Mouse (Mus musculus) liver, adult 2 months (tissue): ENCODE results near the gene Dgki. TPM values are rescaled to one million over a fixed set of nuclear protein-coding genes. Genes with fewer than 3 reads are reported as not detected.

ENCODE experiments used
- DNase-seq: peaks from one replicate; pipeline ENCODE4 v3.0.0-alpha.2; 2011; ENCODE audit warnings: low read depth, low spot score; ENCODE audit errors: extremely low read depth
- H3K27ac ChIP-seq: fragments of 200-500 bp; replicated peaks from 2 replicates; pipeline ENCODE4 v1.5.1; 2012; ENCODE audit warnings: low read depth, mild to moderate bottlenecking, control low read depth, inconsistent platforms, low read length; ENCODE audit not compliant: insufficient read depth
- H3K27me3 ChIP-seq: fragments of 200-500 bp; 2 replicates; pipeline ENCODE4 v1.6.1; 2012; ENCODE audit warnings: mild to moderate bottlenecking, moderate library complexity, low read length, inconsistent platforms; ENCODE audit not compliant: control insufficient read depth, insufficient read depth
- H3K36me3 ChIP-seq: fragments of 200-500 bp; 2 replicates; pipeline ENCODE4 v1.6.1; 2012; ENCODE audit warnings: low read length, inconsistent platforms; ENCODE audit not compliant: control insufficient read depth, insufficient read depth
- H3K4me1 ChIP-seq: fragments of 200-500 bp; 2 replicates; pipeline ENCODE4 v1.6.1; 2011; ENCODE audit warnings: low read length; ENCODE audit not compliant: control insufficient read depth, insufficient read depth
- H3K4me3 ChIP-seq: fragments of 200-500 bp; 2 replicates; pipeline ENCODE4 v1.5.1; 2011; ENCODE audit warnings: low read depth, mild to moderate bottlenecking, control low read depth, low read length, moderate library complexity; ENCODE audit not compliant: insufficient read depth
- H3K79me2 ChIP-seq: fragments of 200-500 bp; 2 replicates; pipeline ENCODE4 v1.6.1; 2012; ENCODE audit warnings: inconsistent platforms, mild to moderate bottlenecking, low read length, moderate library complexity; ENCODE audit not compliant: control insufficient read depth, insufficient read depth
- H3K9ac ChIP-seq: fragments of 200-500 bp; 2 replicates; pipeline ENCODE4 v1.6.1; 2012; ENCODE audit warnings: low read depth, mild to moderate bottlenecking, control low read depth, inconsistent platforms, low read length
- CTCF ChIP-seq: fragments of 200-500 bp; IDR thresholded peaks from 2 replicates; pipeline ENCODE4 v1.5.1; 2011; ENCODE audit warnings: low read depth, low read length, control low read depth
- POLR2A ChIP-seq: fragments of 200-500 bp; IDR thresholded peaks from 2 replicates; pipeline ENCODE4 v1.6.1; 2011; ENCODE audit warnings: low read length, control low read depth; ENCODE audit not compliant: insufficient read depth; ENCODE audit errors: extremely low read depth
- WGBS: fragments of 180-500 bp; shearing (Covaris S2); methylation state at CpG from one replicate; pipeline ENCODE4 v1.1.7; 2018; 5-methylcytosine and 5-hydroxymethylcytosine counted together
- polyA plus RNA-seq: library from polyadenylated mRNA; depleted of rRNA; stranded (reverse); fragments of >200 nt; gene quantifications from 2 replicates; pipeline ENCODE4 v1.2.3, GENCODE M21; 2012; rRNA removed
- total RNA-seq: library from RNA; depleted of rRNA; stranded (reverse); fragments of >200 nt; gene quantifications from 2 replicates; pipeline ENCODE4 v1.2.3, GENCODE M21; 2014; rRNA removed

The Dgki gene
- total RNA-seq (0.09 and 0.40 TPM in 2 replicates), polyA plus RNA-seq (not detected in 2 replicates)

- Histone ChIP-seq H3K4me3 (peak within 1 kb of the TSS; percentile 1; the same call in 1 of the 2 replicates), H3K79me2 (no peaks in the 10 kb centered on the region), H3K9ac (no peak within 1 kb of the TSS), H3K4me1 (no peaks in the 10 kb centered on the region), H3K27ac (no peak within 1 kb of the TSS), H3K27me3 (peaks cover 19% of the 10 kb centered on the region), H3K36me3 (no peaks in the 10 kb centered on the region)
- TF ChIP-seq CTCF (no peak), POLR2A (no peak)
- 3% methylated on average over 65 of the region's 65 CpGs for WGBS
- no peak for DNase-seq
Observed at GRCm38 (mm10) chr6:37299562-37300390, at the start of gene Dgki. Gene Dgki, minus strand, starts transcription at chr6:37300184.

DNA sequence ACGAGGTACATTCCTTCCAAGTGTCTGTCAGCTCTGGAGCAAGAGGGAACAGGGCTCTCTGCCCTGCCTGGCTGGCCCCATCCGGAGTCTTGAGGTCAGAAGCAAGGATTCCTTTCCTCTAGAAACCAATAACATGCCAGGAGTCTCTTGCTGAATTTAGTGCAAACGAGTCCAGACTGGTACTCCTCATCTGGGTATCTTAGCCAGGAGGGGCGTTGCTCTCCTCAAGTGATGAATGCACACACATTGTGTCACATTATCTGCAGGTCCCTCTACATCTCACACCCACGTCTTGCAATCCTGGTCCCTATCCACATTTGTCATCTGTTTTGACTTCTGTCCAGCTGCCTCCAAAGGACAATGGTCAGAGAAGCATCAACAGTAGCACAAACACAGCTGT lies 47.6 kb upstream of the Dgki start:
- no peak overlapping the region for H3K27ac ChIP-seq

DNA sequence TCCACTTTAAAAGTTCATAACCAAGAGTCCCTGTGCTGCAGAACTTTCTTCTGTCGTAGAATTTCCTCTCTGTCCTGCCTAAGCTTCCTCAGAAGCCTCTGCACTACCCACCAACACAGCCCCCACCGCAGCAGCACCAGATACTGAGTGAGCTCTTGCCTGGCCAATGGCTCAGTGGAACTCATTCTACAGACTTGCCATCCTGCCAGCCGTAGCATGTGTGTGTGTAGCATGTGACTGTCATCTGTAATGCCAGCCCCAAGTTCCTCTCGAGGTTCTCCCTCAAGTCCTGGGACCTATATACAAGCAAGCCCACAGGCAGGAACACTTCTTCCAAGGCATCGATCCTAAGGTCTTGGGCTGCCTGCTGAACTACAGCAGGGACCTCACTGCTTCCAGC lies 38.1 kb upstream of the Dgki start:
- DNase-seq = no peak
- H3K4me1 ChIP-seq = no peaks in the 10 kb centered on the region
- no peak overlapping the region for H3K27ac ChIP-seq
- no peaks in the 10 kb centered on the region for H3K79me2 ChIP-seq
- H3K27me3 ChIP-seq = no peaks in the 10 kb centered on the region
- H3K36me3 ChIP-seq = peaks cover 59% of the 10 kb centered on the region
- 91% methylated on average over 5 of the region's 5 CpGs for WGBS
- no peak overlapping the region for H3K9ac ChIP-seq
- H3K4me3 ChIP-seq = no peak overlapping the region
- TF ChIP-seq POLR2A (no peak), CTCF (no peak)

More for the DNA sequence above, 47.6 kb upstream of the Dgki start:
- TF ChIP-seq CTCF (no peak), POLR2A (no peak)
- H3K36me3 ChIP-seq = peaks cover 22% of the 10 kb centered on the region
- no peaks in the 10 kb centered on the region for H3K79me2 ChIP-seq
- H3K27me3 ChIP-seq = no peaks in the 10 kb centered on the region
- DNase-seq = peak; percentile 10
- no peak overlapping the region for H3K4me3 ChIP-seq
- H3K9ac ChIP-seq = no peak overlapping the region
- no peaks in the 10 kb centered on the region for H3K4me1 ChIP-seq
- 76% methylated on average over 5 of the region's 5 CpGs for WGBS

GRCm38 (mm10) chr6:37336831-37337260 lies 36.9 kb upstream of the Dgki start:
- H3K36me3 ChIP-seq = peaks cover 63% of the 10 kb centered on the region
- no peak for TF ChIP-seq CTCF
- TF ChIP-seq POLR2A = no peak
- 69% methylated on average over 5 of the region's 5 CpGs for whole genome bisulfite sequencing
- no peak overlapping the region for H3K9ac ChIP-seq
- H3K27me3 ChIP-seq = no peaks in the 10 kb centered on the region
- no peaks in the 10 kb centered on the region for H3K79me2 ChIP-seq
- no peak overlapping the region for H3K4me3 ChIP-seq
- no peak overlapping the region for H3K27ac ChIP-seq
- no peak for DNase-seq
- H3K4me1 ChIP-seq = no peaks in the 10 kb centered on the region

- H3K27ac ChIP-seq = no peak overlapping the region
- no peak for TF ChIP-seq POLR2A
- TF ChIP-seq CTCF = no peak
- no peak overlapping the region for H3K4me3 ChIP-seq
- no peaks in the 10 kb centered on the region for H3K4me1 ChIP-seq
- H3K79me2 ChIP-seq = no peaks in the 10 kb centered on the region
- no peak overlapping the region for H3K9ac ChIP-seq
- peaks cover 63% of the 10 kb centered on the region for H3K36me3 ChIP-seq
- DNase-seq = no peak
- 84% methylated on average over 7 of the region's 7 CpGs for WGBS
- no peaks in the 10 kb centered on the region for H3K27me3 ChIP-seq
Observed at GRCm38 (mm10) chr6:37336381-37336780, 36.4 kb upstream of the Dgki start.

- 94% methylated on average over 10 of the region's 10 CpGs for WGBS
- Histone ChIP-seq H3K27me3 (no peaks in the 10 kb centered on the region), H3K9ac (no peak overlapping the region), H3K4me1 (no peaks in the 10 kb centered on the region), H3K79me2 (no peaks in the 10 kb centered on the region), H3K36me3 (peaks cover 53% of the 10 kb centered on the region), H3K27ac (no peak overlapping the region), H3K4me3 (no peak overlapping the region)
- TF ChIP-seq CTCF = no peak
- no peak for TF ChIP-seq POLR2A
- no peak for DNase-seq
Observed at GRCm38 (mm10) chr6:37332846-37333245, 32.9 kb upstream of the Dgki start.
